Mouse (Mus musculus): ENCODE data around the gene Spg21. TPM values are rescaled to one million over a fixed set of nuclear protein-coding genes. Genes with fewer than 3 reads are reported as not detected.

Spg21 gene
- total and polyA plus RNA-seq, 3 experiments, result 40.4 to 136 (median 43.4) TPM

DNA sequence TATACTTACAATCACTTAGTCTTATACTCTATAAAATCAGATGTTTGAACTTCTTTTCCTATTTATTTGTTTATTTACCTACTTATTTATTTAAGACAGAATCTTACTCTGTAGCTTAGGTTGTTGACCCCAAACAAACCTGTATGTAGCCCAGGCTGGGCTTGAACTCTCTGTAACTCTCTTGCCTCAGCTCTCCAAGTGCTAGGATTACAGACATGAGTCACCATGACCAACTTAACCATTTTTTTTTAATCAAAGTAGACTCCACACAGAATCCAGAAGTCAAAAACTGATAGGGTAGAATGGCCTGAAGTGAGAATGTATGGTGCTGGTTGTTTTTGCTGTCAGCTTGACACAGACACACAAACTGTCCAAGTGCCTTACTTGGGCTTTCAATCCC is 30.3 kb upstream of the Spg21 start:
- TF ChIP-seq ZMIZ1 (IDR thresholded peaks at IDR 0.05; ENCODE audit: low read depth, low read length) (no peak), ZKSCAN1 (IDR thresholded peaks at IDR 0.05; ENCODE audit: borderline replicate concordance, low read depth, low read length) (no peak), NRF1 (IDR thresholded peaks at IDR 0.05; ENCODE audit: low read depth, low read length) (no peak), CHD1 (IDR thresholded peaks at IDR 0.05; ENCODE audit: low read depth, low read length) (no peak), GABPA (IDR thresholded peaks at IDR 0.05; ENCODE audit: insufficient replicate concordance, low read depth, low read length) (no peak), ZC3H11A (IDR thresholded peaks at IDR 0.05; ENCODE audit: low read depth, low read length) (no peak), SMC3 (IDR thresholded peaks at IDR 0.05; ENCODE audit: low read depth, low read length) (no peak), IRF4 (IDR thresholded peaks at IDR 0.05; ENCODE audit: low read depth, low read length) (no peak), ZNF384 (IDR thresholded peaks at IDR 0.05; ENCODE audit: low read depth, low read length) (no peak), UBTF (IDR thresholded peaks at IDR 0.05; ENCODE audit: low read depth, low read length) (no peak), MAFK (IDR thresholded peaks at IDR 0.05; ENCODE audit: insufficient replicate concordance, low read length) (no peak), EP300 (IDR thresholded peaks at IDR 0.05; ENCODE audit: low read length) (no peak), BHLHE40 (IDR thresholded peaks at IDR 0.05; ENCODE audit: low read depth, low read length) (no peak), TCF12 (IDR thresholded peaks at IDR 0.05; ENCODE audit: low read depth, low read length) (no peak), CHD2 (IDR thresholded peaks at IDR 0.05; ENCODE audit: low read length) (no peak)
- Histone ChIP-seq H3K9ac (ENCODE audit: insufficient read depth, low read depth) (no peak overlapping the region), H3K36me3 (replicated peaks in 1 of 2; ENCODE audit: control insufficient read depth in 1 of 2, insufficient read depth in 1 of 2, low read length in 1 of 2) (no peaks in the 10 kb centered on the region), H3K4me2 (ENCODE audit: insufficient read depth, low read depth, poor library complexity, severe bottlenecking) (no peak overlapping the region), H3K4me1 (ENCODE audit: control insufficient read depth in 1 of 2, insufficient read depth in 2 of 2) (peaks cover 0 to 10% of the 10 kb centered on the region in 2 experiments; a peak in 2 of 4 replicates), H3K79me2 (replicated peaks; ENCODE audit: control insufficient read depth, extremely low read depth, insufficient read depth, poor library complexity, severe bottlenecking) (no peaks in the 10 kb centered on the region), H3K27ac (ENCODE audit: insufficient read depth, low read depth) (no peak overlapping the region), H3K4me3 (replicated peaks in 1 of 3; ENCODE audit: low read depth in 2 of 3, low read length in 2 of 3, poor library complexity in 1 of 3) (no peak overlapping the region), H3K9me3 (replicated peaks; ENCODE audit: low read length) (peaks cover 3% of the 10 kb centered on the region), H3K27me3 (replicated peaks) (peaks cover 1% of the 10 kb centered on the region)
- no peak for DNase-seq (ENCODE audit: extremely low read depth)
- in situ Hi-C loops (cut with MboI; ENCODE audit: low pct_ligation_motif_present, low pct_unique_long_range_greater_than_20kb, low sequenced_read_pairs), result no loop called here
- dilution Hi-C loops (cut with MboI; ENCODE audit: extremely low pct_ligation_motif_present, extremely low pct_unique_long_range_greater_than_20kb, low sequenced_read_pairs), result no loop called here

GRCm38 (mm10) chr9:65430921-65431320 is 29.8 kb upstream of the Spg21 start:
- Histone ChIP-seq H3K9ac (ENCODE audit: insufficient read depth, low read depth) (no peak overlapping the region), H3K27ac (ENCODE audit: insufficient read depth, low read depth) (no peak overlapping the region), H3K79me2 (replicated peaks; ENCODE audit: control insufficient read depth, extremely low read depth, insufficient read depth, poor library complexity, severe bottlenecking) (no peaks in the 10 kb centered on the region), H3K4me2 (ENCODE audit: insufficient read depth, low read depth, poor library complexity, severe bottlenecking) (no peak overlapping the region), H3K9me3 (replicated peaks; ENCODE audit: low read length) (peaks cover 3% of the 10 kb centered on the region), H3K4me1 (ENCODE audit: control insufficient read depth in 1 of 2, insufficient read depth in 2 of 2) (peaks cover 0 to 10% of the 10 kb centered on the region in 2 experiments; a peak in 2 of 4 replicates), H3K4me3 (replicated peaks in 1 of 3; ENCODE audit: low read depth in 2 of 3, low read length in 2 of 3, poor library complexity in 1 of 3) (no peak overlapping the region), H3K27me3 (replicated peaks) (peaks cover 1% of the 10 kb centered on the region), H3K36me3 (replicated peaks in 1 of 2; ENCODE audit: control insufficient read depth in 1 of 2, insufficient read depth in 1 of 2, low read length in 1 of 2) (no peaks in the 10 kb centered on the region)
- TF ChIP-seq ZMIZ1 (IDR thresholded peaks at IDR 0.05; ENCODE audit: low read depth, low read length) (no peak), JUN (IDR thresholded peaks at IDR 0.05; ENCODE audit: insufficient read depth, low read depth, low read length) (no peak), USF2 (conservative IDR thresholded peaks at IDR 0.05; ENCODE audit: low read depth, low read length) (no peak), SIN3A (IDR thresholded peaks at IDR 0.05; ENCODE audit: low read length) (no peak), ZKSCAN1 (IDR thresholded peaks at IDR 0.05; ENCODE audit: borderline replicate concordance, low read depth, low read length) (no peak), TCF12 (IDR thresholded peaks at IDR 0.05; ENCODE audit: low read depth, low read length) (no peak), EP300 (IDR thresholded peaks at IDR 0.05; ENCODE audit: low read length) (no peak), GABPA (IDR thresholded peaks at IDR 0.05; ENCODE audit: insufficient replicate concordance, low read depth, low read length) (no peak), TBP (conservative IDR thresholded peaks at IDR 0.05; ENCODE audit: low read depth, low read length) (no peak), USF1 (IDR thresholded peaks at IDR 0.05; ENCODE audit: low read depth, low read length) (no peak), E2F4 (IDR thresholded peaks at IDR 0.05; ENCODE audit: insufficient replicate concordance, low read depth, low read length) (no peak)
- DNase-seq (ENCODE audit: extremely low read depth), result no peak
- in situ Hi-C loops (cut with MboI; ENCODE audit: low pct_ligation_motif_present, low pct_unique_long_range_greater_than_20kb, low sequenced_read_pairs) (no loop called here), dilution Hi-C loops (cut with MboI; ENCODE audit: extremely low pct_ligation_motif_present, extremely low pct_unique_long_range_greater_than_20kb, low sequenced_read_pairs) (no loop called here)
